Mouse (Mus musculus): ENCODE results near the gene Pde11a. TPM values are rescaled to one million over a fixed set of nuclear protein-coding genes. Genes with fewer than 3 reads are reported as not detected.
A peak's percentile ranks its signal among the peaks of the same experiment; 100 is the strongest.

Pde11a gene
- polyA plus RNA-seq, 1 experiment = 1.4 TPM

DNA sequence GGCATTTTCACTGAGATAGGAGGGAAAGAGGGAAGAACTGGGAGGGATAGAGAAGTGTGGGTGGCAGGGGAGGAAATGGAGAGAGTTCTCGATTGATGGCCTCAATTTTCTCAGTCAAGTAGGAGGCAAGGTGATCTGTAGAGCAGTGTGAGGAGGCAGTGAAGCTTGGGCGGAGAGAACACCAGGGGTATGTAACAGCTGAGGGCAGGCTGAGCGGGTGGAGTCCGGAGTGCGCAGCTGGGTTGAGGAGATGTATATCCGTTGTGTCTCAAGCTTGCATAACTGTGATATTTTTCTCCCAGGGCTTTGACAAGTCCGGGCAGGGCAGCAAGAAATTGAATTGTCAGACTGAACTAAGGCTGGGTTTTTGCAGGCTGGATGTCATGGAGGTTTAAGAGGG is 281.0 kb downstream of the Pde11a start:
- no peak for TF ChIP-seq POLR2A (IDR thresholded peaks at IDR 0.05; ENCODE audit: extremely low read depth, insufficient read depth, low read length)
- no peak for TF ChIP-seq CTCF (IDR thresholded peaks at IDR 0.05; ENCODE audit: extremely low read depth, insufficient read depth, low read length)
- H3K27ac ChIP-seq (ENCODE audit: insufficient read depth, low read length) = no peak overlapping the region
- H3K4me1 ChIP-seq (ENCODE audit: control insufficient read depth, insufficient read depth, low read length) = no peaks in the 10 kb centered on the region
- H3K4me3 ChIP-seq (ENCODE audit: insufficient read depth, low read length) = no peak overlapping the region

DNA sequence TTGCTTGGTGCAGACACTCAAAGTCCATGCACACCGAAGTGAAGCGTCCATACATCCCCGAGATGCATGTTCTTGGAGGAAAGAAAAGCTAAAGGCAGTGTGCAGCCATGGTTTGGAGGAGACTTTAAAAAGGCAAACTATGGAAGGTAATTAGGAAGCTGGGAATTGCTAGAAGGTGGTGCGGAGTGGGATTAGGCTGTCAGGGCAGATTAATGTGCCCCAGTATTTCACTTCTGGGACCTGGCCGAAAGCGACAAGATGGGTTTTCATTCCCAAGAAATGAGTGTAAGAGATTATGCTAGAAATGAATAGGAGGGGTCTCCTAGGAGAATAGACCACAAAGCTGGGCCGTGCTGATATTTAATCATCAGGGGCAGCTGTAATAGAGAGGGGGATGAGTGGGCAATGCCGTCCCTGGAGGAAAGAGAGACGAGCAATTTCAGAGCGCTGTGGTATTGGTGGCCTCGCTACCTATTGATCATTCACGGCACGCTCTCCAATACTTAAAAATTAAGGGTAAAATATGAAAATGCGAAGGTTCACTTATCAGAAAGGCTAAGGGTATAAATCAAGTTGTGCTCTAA is 284.7 kb downstream of the Pde11a start:
- no peak overlapping the region for H3K4me3 ChIP-seq (ENCODE audit: insufficient read depth, low read length)
- TF ChIP-seq POLR2A (IDR thresholded peaks at IDR 0.05; ENCODE audit: extremely low read depth, insufficient read depth, low read length) (no peak), CTCF (IDR thresholded peaks at IDR 0.05; ENCODE audit: extremely low read depth, insufficient read depth, low read length) (no peak)
- H3K4me1 ChIP-seq (ENCODE audit: control insufficient read depth, insufficient read depth, low read length) = no peaks in the 10 kb centered on the region
- no peak overlapping the region for H3K27ac ChIP-seq (ENCODE audit: insufficient read depth, low read length)

DNA sequence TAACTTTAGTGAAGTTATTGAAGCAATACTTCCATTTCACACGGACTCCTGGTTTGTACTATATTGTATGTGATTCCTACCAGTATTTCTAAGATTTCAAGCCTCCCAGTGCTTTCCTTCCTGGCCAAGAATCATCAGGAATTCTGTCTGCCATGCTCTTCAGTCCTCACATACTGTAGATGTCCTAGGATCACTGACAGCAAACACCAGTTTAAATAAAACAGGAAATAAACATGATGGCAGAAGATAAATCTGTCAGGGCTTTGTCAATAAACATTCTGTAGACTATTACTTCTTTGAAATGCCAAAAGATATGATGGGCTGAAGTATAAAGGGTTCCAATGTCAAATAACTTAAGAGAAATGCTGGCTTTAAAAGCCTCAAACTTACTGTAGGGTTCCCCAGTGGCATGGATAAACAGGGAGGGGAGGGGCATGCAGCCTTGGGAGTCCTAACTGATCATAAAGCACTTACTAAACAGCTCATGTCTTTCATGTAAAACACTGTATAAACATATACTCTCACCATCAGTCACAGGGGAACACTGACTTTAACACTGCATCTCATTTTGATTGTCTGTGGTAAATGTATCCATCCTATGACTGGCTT is 285.6 kb downstream of the Pde11a start:
- TF ChIP-seq POLR2A (IDR thresholded peaks at IDR 0.05; ENCODE audit: extremely low read depth, insufficient read depth, low read length) = no peak
- TF ChIP-seq CTCF (IDR thresholded peaks at IDR 0.05; ENCODE audit: extremely low read depth, insufficient read depth, low read length) = no peak
- no peak overlapping the region for H3K4me3 ChIP-seq (ENCODE audit: insufficient read depth, low read length)
- no peaks in the 10 kb centered on the region for H3K4me1 ChIP-seq (ENCODE audit: control insufficient read depth, insufficient read depth, low read length)
- H3K27ac ChIP-seq (ENCODE audit: insufficient read depth, low read length) = no peak overlapping the region

DNA sequence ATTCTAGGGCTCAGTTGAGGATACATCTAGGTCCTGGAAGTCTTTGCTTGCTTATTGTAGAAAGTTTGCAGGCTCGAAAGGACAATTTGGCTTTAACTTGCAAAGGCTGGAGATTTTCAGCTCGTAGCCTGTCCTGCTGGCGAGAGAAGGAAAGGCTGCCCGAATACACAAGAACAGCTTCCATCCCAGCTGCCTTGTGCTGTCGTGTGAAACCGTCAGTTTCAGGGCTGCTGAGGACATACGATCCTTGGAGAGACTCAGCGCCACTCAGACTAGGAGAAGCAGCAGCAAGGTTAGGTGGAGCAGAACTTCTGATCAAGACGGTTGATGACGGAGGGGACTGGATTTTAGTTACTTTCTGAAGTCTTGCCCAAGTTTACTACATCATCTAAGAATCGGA is 287.2 kb downstream of the Pde11a start:
- TF ChIP-seq CTCF (IDR thresholded peaks at IDR 0.05; ENCODE audit: extremely low read depth, insufficient read depth, low read length) (0 out of 2 replicates have a peak, but pooled peaks have one; percentile 1), POLR2A (IDR thresholded peaks at IDR 0.05; ENCODE audit: extremely low read depth, insufficient read depth, low read length) (no peak)
- Histone ChIP-seq H3K4me3 (ENCODE audit: insufficient read depth, low read length) (no peak overlapping the region), H3K27ac (ENCODE audit: insufficient read depth, low read length) (no peak overlapping the region), H3K4me1 (ENCODE audit: control insufficient read depth, insufficient read depth, low read length) (no peaks in the 10 kb centered on the region)

DNA sequence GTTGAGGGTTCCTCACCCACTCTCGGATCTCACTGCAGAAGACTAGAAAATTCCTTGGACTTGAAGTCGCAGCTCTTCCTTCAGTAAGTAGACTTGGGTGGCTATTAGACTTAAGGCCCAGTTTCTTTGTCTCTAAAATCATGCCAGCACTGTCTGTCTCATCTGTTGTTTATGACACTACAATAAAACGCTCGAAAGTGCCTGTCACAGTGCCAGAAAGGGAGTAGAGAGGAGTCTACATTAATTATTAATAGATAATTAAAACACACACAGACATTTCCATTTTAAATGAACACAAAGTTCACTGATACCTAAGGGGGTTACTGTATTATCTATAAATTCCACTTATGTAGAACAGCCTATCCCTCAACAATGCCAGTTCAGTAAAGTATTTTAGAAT is 287.7 kb downstream of the Pde11a start:
- Histone ChIP-seq H3K27ac (ENCODE audit: insufficient read depth, low read length) (no peak overlapping the region), H3K4me3 (ENCODE audit: insufficient read depth, low read length) (no peak overlapping the region), H3K4me1 (ENCODE audit: control insufficient read depth, insufficient read depth, low read length) (no peaks in the 10 kb centered on the region)
- no peak for TF ChIP-seq CTCF (IDR thresholded peaks at IDR 0.05; ENCODE audit: extremely low read depth, insufficient read depth, low read length)
- no peak for TF ChIP-seq POLR2A (IDR thresholded peaks at IDR 0.05; ENCODE audit: extremely low read depth, insufficient read depth, low read length)

DNA sequence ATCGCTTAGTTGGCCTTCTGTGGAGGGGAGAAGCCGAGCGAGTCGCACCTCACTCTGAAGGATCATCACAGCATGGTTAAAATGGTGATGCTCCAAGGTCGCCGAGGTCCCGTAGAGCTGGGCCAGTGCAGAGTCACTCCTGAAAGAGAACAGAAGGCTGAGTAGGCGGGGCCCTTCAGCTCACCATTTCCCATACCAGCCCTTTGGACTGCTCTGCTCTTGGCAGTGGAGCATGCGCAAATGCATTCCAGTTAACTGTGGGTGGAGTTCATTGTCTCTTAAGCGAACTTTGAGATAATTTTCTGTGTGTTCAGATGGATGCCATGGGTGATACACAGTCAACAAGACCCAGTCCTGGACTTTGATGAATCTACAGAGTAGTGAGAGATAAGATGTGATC is 288.5 kb downstream of the Pde11a start:
- Histone ChIP-seq H3K4me3 (ENCODE audit: insufficient read depth, low read length) (no peak overlapping the region), H3K4me1 (ENCODE audit: control insufficient read depth, insufficient read depth, low read length) (no peaks in the 10 kb centered on the region), H3K27ac (ENCODE audit: insufficient read depth, low read length) (no peak overlapping the region)
- no peak for TF ChIP-seq POLR2A (IDR thresholded peaks at IDR 0.05; ENCODE audit: extremely low read depth, insufficient read depth, low read length)

DNA sequence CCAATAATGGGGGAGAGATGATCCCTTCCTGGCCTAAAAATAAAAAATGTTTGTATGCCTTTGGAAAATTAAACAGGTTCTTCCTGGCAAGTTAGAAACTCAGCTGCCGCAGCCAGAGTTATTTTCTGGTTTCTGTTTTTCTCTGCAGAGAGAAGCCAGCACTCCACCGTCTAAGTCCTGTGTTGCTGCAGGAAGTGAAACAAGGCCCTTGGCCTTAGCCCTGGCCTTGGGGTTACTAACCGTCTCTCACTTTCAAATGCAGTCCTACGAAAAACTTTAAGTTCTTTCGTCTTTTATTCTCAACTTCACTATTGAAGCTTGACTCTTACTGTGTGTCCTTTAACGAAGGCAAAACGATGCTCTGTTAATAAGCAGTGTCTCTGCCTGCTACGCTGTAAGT is 289.0 kb downstream of the Pde11a start:
- Histone ChIP-seq H3K27ac (ENCODE audit: insufficient read depth, low read length) (no peak overlapping the region), H3K4me3 (ENCODE audit: insufficient read depth, low read length) (no peak overlapping the region), H3K4me1 (ENCODE audit: control insufficient read depth, insufficient read depth, low read length) (no peaks in the 10 kb centered on the region)
- TF ChIP-seq POLR2A (IDR thresholded peaks at IDR 0.05; ENCODE audit: extremely low read depth, insufficient read depth, low read length) (no peak), CTCF (IDR thresholded peaks at IDR 0.05; ENCODE audit: extremely low read depth, insufficient read depth, low read length) (no peak)

DNA sequence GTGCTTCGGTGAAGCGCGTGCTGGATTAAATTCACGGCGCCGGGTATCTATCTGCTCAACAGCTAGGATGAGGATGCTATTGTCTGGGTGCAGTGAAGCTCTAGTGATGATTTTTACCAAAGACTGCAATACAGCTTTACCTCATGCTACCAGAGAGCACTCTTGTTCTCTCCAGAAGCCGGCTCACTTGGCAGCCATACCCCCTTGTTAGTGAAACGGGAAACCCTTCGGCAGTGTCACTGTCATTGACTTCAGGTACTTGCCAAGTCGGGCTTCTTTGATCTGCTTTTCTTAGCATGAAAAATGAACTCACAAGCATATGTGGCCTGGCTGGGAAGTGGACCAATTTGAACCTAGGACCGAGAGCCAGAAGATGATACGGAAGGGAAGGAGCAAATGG is 290.8 kb downstream of the Pde11a start:
- no peak overlapping the region for H3K27ac ChIP-seq (ENCODE audit: insufficient read depth, low read length)
- TF ChIP-seq CTCF (IDR thresholded peaks at IDR 0.05; ENCODE audit: extremely low read depth, insufficient read depth, low read length) (no peak), POLR2A (IDR thresholded peaks at IDR 0.05; ENCODE audit: extremely low read depth, insufficient read depth, low read length) (no peak)
- H3K4me1 ChIP-seq (ENCODE audit: control insufficient read depth, insufficient read depth, low read length) = no peaks in the 10 kb centered on the region
- no peak overlapping the region for H3K4me3 ChIP-seq (ENCODE audit: insufficient read depth, low read length)

DNA sequence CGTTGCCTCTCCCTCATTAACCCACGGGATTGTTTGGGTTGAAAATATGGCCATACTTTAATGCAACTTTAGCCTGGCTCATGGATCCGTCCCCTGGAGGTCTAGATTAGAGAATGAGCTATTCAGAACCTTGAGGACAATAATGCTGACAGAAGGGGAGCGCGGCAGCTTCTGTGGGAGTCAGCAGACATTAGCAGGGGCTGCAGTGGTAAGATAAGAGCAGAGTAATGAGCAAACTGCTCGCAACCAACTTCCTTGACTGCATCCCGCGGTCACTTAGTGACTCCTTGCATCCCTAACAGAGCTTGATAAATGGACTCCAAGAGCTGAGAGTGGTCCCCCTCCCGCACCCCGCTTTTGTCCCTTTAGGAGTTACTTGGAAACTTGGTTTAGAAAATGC is 296.4 kb downstream of the Pde11a start:
- TF ChIP-seq CTCF (IDR thresholded peaks at IDR 0.05; ENCODE audit: extremely low read depth, insufficient read depth, low read length) = no peak
- no peak for TF ChIP-seq POLR2A (IDR thresholded peaks at IDR 0.05; ENCODE audit: extremely low read depth, insufficient read depth, low read length)
- no peak overlapping the region for H3K27ac ChIP-seq (ENCODE audit: insufficient read depth, low read length)
- H3K4me3 ChIP-seq (ENCODE audit: insufficient read depth, low read length) = no peak overlapping the region
- H3K4me1 ChIP-seq (ENCODE audit: control insufficient read depth, insufficient read depth, low read length) = no peaks in the 10 kb centered on the region

DNA sequence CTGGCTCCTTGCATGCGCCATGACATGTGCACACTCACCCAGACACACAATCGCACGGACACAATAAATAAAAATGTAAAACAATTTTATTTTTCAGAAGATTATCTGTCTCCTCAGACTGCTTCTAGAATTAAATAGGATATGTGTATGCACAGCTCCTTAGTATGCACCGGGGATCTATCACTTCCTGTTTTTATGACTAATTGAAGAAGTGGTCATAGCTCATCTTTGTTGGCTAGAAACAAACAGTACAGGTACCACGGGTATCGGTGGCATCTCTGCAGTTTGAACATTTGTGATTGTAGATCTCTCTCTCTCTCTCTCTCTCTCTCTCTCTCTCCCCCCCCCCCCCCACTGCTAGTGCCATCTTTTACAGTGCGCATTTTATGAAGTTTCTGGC is 298.5 kb downstream of the Pde11a start:
- no peak overlapping the region for H3K27ac ChIP-seq (ENCODE audit: insufficient read depth, low read length)
- TF ChIP-seq POLR2A (IDR thresholded peaks at IDR 0.05; ENCODE audit: extremely low read depth, insufficient read depth, low read length) (no peak), CTCF (IDR thresholded peaks at IDR 0.05; ENCODE audit: extremely low read depth, insufficient read depth, low read length) (no peak)
- no peak overlapping the region for H3K4me3 ChIP-seq (ENCODE audit: insufficient read depth, low read length)
- H3K4me1 ChIP-seq (ENCODE audit: control insufficient read depth, insufficient read depth, low read length) = no peaks in the 10 kb centered on the region

Data from cortical plate, adult 2 months (tissue).